Mouse (Mus musculus) left cerebral cortex, postnatal 14 days (tissue): Measurements from ENCODE around the gene Plekha6. TPM values are rescaled to one million over a fixed set of nuclear protein-coding genes. Genes with fewer than 3 reads are reported as not detected.

Experiments
- DNase-seq, 2 experiments: peaks; one replicate each; pipeline ENCODE4 v3.0.0; 2021 to 2022; ENCODE audit warnings: low spot score in 2 of 2, mixed read lengths in 1 of 2
- intact Hi-C: fragments of 180-260 bp; cut with DNase I; formaldehyde crosslinking; loops from one replicate; pipeline ENCODE4 v1.15.1; 2025
- total RNA-seq, 2 experiments: library from RNA; stranded (reverse); gene quantifications; 2 replicates each; pipeline ENCODE4 v1.2.3; 2021

Gene Plekha6
- total RNA-seq, 2 experiments from 2014 or later, result 60.7 to 70.5 TPM

- intact Hi-C loops, result no loop called here
- DNase-seq, result no peak
Observed at GRCm38 (mm10) chr1:133254226-133254625, 90.2 kb downstream of the Plekha6 start.

- intact Hi-C loops, result no loop called here
- peak in 1 of 2 experiments; percentile 15 for DNase-seq
Observed at GRCm38 (mm10) chr1:133254856-133255764, 91.1 kb downstream of the Plekha6 start.

- no peak for DNase-seq
- intact Hi-C loops, result no loop called here
Observed at GRCm38 (mm10) chr1:133255776-133256175, 91.8 kb downstream of the Plekha6 start.

GRCm38 (mm10) chr1:133256347-133256746, 92.3 kb downstream of the Plekha6 start:
- no peak for DNase-seq
- intact Hi-C loops, result no loop called here

- no peak for DNase-seq
- intact Hi-C loops, result no loop called here
Observed at GRCm38 (mm10) chr1:133258694-133259093, 94.7 kb downstream of the Plekha6 start.

GRCm38 (mm10) chr1:133262628-133263027, 98.6 kb downstream of the Plekha6 start:
- DNase-seq, result peak in 1 of 2 experiments; percentile 20
- intact Hi-C loops, result no loop called here

- intact Hi-C loops, result no loop called here
Observed at GRCm38 (mm10) chr1:133263134-133263533, 99.1 kb downstream of the Plekha6 start.

GRCm38 (mm10) chr1:133264367-133264766, 100.4 kb downstream of the Plekha6 start:
- intact Hi-C loops, result no loop called here
- DNase-seq, result no peak

More at GRCm38 (mm10) chr1:133263134-133263533, 99.1 kb downstream of the Plekha6 start:
- DNase-seq, result no peak

- intact Hi-C loops, result loop anchor here (5.0 kb wide), 1 partner anchor 38 kb away; no protein-coding TSS in a partner anchor
- no peak for DNase-seq
Observed at GRCm38 (mm10) chr1:133265114-133265766, 101.2 kb downstream of the Plekha6 start.

GRCm38 (mm10) chr1:133267094-133267493, 103.1 kb downstream of the Plekha6 start:
- intact Hi-C loops, result loop anchor here (5.0 kb wide), 1 partner anchor 40 kb away; no protein-coding TSS in a partner anchor

GRCm38 (mm10) chr1:133267813-133268492, 103.9 kb downstream of the Plekha6 start:
- DNase-seq, result peak; percentile 32 to 57
- intact Hi-C loops, result loop anchor here (5.0 kb wide), 1 partner anchor 41 kb away; no protein-coding TSS in a partner anchor

More at GRCm38 (mm10) chr1:133267094-133267493, 103.1 kb downstream of the Plekha6 start:
- no peak for DNase-seq

- no peak for DNase-seq
Observed at GRCm38 (mm10) chr1:133268503-133268902, 104.5 kb downstream of the Plekha6 start.

GRCm38 (mm10) chr1:133270336-133270735, 106.3 kb downstream of the Plekha6 start:
- intact Hi-C loops, result no loop called here
- DNase-seq, result no peak

More at GRCm38 (mm10) chr1:133268503-133268902, 104.5 kb downstream of the Plekha6 start:
- intact Hi-C loops, result loop anchor here (5.0 kb wide), 1 partner anchor 41 kb away; no protein-coding TSS in a partner anchor

- DNase-seq, result no peak
- intact Hi-C loops, result no loop called here
Observed at GRCm38 (mm10) chr1:133274163-133274562, 110.2 kb downstream of the Plekha6 start.

GRCm38 (mm10) chr1:133276983-133277382, 113.0 kb downstream of the Plekha6 start:
- no peak for DNase-seq
- intact Hi-C loops, result no loop called here

GRCm38 (mm10) chr1:133278539-133278938, 114.5 kb downstream of the Plekha6 start:
- intact Hi-C loops, result no loop called here
- no peak for DNase-seq

- DNase-seq, result no peak
- intact Hi-C loops, result no loop called here
Observed at GRCm38 (mm10) chr1:133278946-133279631, 115.1 kb downstream of the Plekha6 start.

- DNase-seq, result peak; percentile 46 to 56
- intact Hi-C loops, result no loop called here
Observed at GRCm38 (mm10) chr1:133279632-133280093, 115.7 kb downstream of the Plekha6 start.

- no peak for DNase-seq
- intact Hi-C loops, result no loop called here
Observed at GRCm38 (mm10) chr1:133280537-133280936, 116.5 kb downstream of the Plekha6 start.
